Mouse (Mus musculus): ENCODE measurements around the gene Spi1. TPM values are rescaled to one million over a fixed set of nuclear protein-coding genes. Genes with fewer than 3 reads are reported as not detected.

Gene Spi1
- polyA plus RNA-seq, 1 experiment from 2014 or later, result 2.8 TPM

DNA sequence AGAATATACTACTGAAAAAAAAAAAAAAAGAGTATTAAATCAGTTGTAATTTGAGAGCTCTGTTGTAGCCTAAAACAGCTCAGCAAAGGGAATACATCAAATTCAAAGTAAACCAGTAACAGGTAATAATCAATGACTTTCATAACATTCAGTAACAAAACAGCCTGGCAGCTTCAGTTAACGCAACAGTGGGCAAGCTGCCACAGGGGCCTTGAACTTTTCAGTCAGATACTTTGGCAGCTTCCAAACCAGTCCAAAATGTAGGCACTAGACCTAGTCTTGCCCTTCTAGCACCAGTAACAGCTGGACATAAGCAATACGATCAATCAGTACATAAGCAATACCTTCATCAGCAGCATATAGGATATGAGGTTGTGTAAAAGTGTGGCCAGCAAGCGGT, 71.9 kb downstream of the Spi1 start:
- Histone ChIP-seq H3K9ac (ENCODE audit: low read length) (no peak overlapping the region), H3K4me2 (ENCODE audit: low read depth) (no peak overlapping the region), H3K36me3 (ENCODE audit: control insufficient read depth, insufficient read depth, low read length) (peaks cover 4% of the 10 kb centered on the region; the same call in 1 of the 2 replicates), H3K4me3 (ENCODE audit: low read depth, low read length) (no peak overlapping the region), H3K4me1 (ENCODE audit: control insufficient read depth, insufficient read depth, low read length) (no peaks in the 10 kb centered on the region), H3K27me3 (ENCODE audit: control insufficient read depth, insufficient read depth, low read length) (no peaks in the 10 kb centered on the region), H3K9me3 (ENCODE audit: control insufficient read depth, low read length) (no peaks in the 10 kb centered on the region), H3K27ac (ENCODE audit: low read depth, low read length) (no peak overlapping the region)
- WGBS, result 95% methylated on average over 3 of the region's 3 CpGs
- no peak for ATAC-seq (ENCODE audit: insufficient read depth, low FRiP score, low TSS enrichment)
- DNase-seq (ENCODE audit: low spot score), result no peak

DNA sequence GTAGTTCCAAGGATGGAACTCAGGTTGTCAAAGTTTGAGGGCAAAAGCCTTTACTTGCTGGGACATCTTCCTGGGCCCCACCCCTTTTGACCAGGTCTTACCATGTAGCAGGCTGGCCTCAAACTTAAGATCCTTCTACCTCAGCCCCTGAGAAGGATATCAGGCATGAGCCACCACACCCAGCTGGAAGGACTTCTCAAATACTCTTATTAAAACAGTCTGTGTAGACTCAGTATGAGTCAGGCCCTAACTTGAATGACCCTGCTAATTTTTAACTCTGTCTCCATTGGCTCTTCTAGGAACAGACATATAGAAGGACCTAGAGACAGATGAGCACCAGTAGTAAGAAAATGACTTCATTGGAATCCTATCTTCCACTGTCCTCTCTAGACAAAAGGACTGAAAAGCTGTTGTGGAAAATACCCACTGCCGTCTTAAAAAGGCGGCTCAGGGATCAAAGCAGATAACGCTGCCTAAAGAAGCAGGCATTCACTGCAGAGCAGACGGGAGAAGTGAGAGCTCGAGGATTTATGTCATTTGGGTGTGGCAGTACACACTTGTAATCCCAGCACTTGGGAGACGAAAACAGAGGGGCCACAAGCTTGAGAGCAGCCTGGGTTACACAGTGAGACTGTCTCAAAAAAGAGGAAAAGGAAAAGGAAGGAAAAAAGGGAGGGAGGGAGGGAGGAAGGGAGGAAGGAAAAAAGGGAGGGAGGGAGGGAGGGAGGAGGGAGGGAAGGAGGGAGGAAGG, 75.0 kb downstream of the Spi1 start:
- no peak overlapping the region for H3K4me2 ChIP-seq (ENCODE audit: low read depth)
- H3K9me3 ChIP-seq (ENCODE audit: control insufficient read depth, low read length), result no peaks in the 10 kb centered on the region
- H3K4me3 ChIP-seq (ENCODE audit: low read depth, low read length), result no peak overlapping the region
- no peaks in the 10 kb centered on the region for H3K4me1 ChIP-seq (ENCODE audit: control insufficient read depth, insufficient read depth, low read length)
- H3K9ac ChIP-seq (ENCODE audit: low read length), result no peak overlapping the region
- 21% methylated on average over 6 of the region's 6 CpGs for WGBS
- H3K36me3 ChIP-seq (ENCODE audit: control insufficient read depth, insufficient read depth, low read length), result peaks cover 2% of the 10 kb centered on the region; the same call in 1 of the 2 replicates
- no peaks in the 10 kb centered on the region for H3K27me3 ChIP-seq (ENCODE audit: control insufficient read depth, insufficient read depth, low read length)
- H3K27ac ChIP-seq (ENCODE audit: low read depth, low read length), result no peak overlapping the region
- ATAC-seq (ENCODE audit: insufficient read depth, low FRiP score, low TSS enrichment), result no peak
- DNase-seq (ENCODE audit: low spot score), result no peak

DNA sequence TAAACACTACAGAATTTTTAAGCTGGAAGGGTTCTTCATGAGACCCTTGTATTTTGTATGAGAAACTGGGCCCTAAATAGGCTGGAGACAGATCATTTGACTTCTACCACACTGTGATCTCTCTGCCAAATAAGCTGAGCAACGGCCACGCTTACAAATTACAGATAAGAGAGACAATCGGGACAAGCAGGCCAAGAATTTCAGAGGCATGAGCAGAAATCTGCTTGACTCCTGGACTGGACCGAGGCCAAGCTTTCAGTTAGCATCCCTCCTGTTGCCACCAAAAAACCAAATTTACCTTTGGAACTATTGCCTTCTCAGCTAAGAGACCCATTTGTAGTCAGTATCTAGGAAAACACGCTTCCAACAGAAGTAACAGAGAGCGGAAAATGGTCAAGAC, 78.4 kb downstream of the Spi1 start:
- H3K36me3 ChIP-seq (ENCODE audit: control insufficient read depth, insufficient read depth, low read length), result peaks cover 5% of the 10 kb centered on the region
- WGBS, result 96% methylated on average over 6 of the region's 6 CpGs
- no peak overlapping the region for H3K9ac ChIP-seq (ENCODE audit: low read length)
- H3K27ac ChIP-seq (ENCODE audit: low read depth, low read length), result no peak overlapping the region
- no peaks in the 10 kb centered on the region for H3K27me3 ChIP-seq (ENCODE audit: control insufficient read depth, insufficient read depth, low read length)
- no peak overlapping the region for H3K4me3 ChIP-seq (ENCODE audit: low read depth, low read length)
- no peak overlapping the region for H3K4me2 ChIP-seq (ENCODE audit: low read depth)
- ATAC-seq (ENCODE audit: insufficient read depth, low FRiP score, low TSS enrichment) (no peak), DNase-seq (ENCODE audit: low spot score) (no peak)
- H3K9me3 ChIP-seq (ENCODE audit: control insufficient read depth, low read length), result no peaks in the 10 kb centered on the region
- H3K4me1 ChIP-seq (ENCODE audit: control insufficient read depth, insufficient read depth, low read length), result no peaks in the 10 kb centered on the region

DNA sequence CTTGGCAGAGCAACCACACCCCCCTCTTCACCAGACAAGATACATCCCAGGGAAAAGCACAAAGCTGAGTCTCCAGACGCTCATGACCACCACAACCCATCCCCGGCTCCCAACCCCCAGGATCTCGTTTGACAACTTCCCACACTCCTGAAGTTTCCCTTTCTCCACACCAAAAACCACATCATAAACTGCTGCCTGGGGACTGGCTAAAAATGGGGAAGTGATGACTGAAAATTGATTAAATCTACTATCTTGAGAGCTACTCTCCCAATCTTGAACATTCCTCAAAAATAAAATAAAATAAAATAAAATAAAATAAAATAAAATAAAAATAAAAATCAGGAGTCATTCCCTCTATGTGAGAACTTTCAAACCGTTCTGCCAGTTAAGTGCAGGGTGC, 80.8 kb downstream of the Spi1 start:
- Histone ChIP-seq H3K9me3 (ENCODE audit: control insufficient read depth, low read length) (no peaks in the 10 kb centered on the region), H3K36me3 (ENCODE audit: control insufficient read depth, insufficient read depth, low read length) (peaks cover 5% of the 10 kb centered on the region), H3K9ac (ENCODE audit: low read length) (no peak overlapping the region), H3K4me2 (ENCODE audit: low read depth) (no peak overlapping the region), H3K4me3 (ENCODE audit: low read depth, low read length) (no peak overlapping the region), H3K27ac (ENCODE audit: low read depth, low read length) (no peak overlapping the region), H3K4me1 (ENCODE audit: control insufficient read depth, insufficient read depth, low read length) (no peaks in the 10 kb centered on the region), H3K27me3 (ENCODE audit: control insufficient read depth, insufficient read depth, low read length) (no peaks in the 10 kb centered on the region)
- ATAC-seq (ENCODE audit: insufficient read depth, low FRiP score, low TSS enrichment) (no peak), DNase-seq (ENCODE audit: low spot score) (no peak)
- WGBS, result 88% methylated on average over 4 of the region's 4 CpGs

DNA sequence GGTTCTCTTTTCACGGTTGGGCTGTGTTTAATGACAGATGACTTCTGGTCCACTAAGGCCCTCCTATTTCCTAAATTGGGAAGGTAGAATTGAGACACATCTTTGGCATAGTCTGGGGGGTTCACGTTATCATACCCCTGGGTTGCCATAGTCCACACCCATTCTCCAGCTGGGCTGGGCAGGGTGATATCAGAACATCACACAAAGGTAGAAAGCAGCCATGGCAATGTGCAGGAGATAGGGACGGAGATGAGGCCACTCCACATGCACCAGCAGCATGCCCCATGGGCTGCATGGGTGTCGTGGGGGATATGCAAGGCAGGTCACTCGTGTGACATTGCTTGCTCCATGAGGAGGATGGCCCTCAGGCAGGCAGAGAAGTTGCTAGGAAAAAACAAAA, 81.3 kb downstream of the Spi1 start:
- DNase-seq (ENCODE audit: low spot score) (no peak), ATAC-seq (ENCODE audit: insufficient read depth, low FRiP score, low TSS enrichment) (no peak)
- Histone ChIP-seq H3K36me3 (ENCODE audit: control insufficient read depth, insufficient read depth, low read length) (peaks cover 5% of the 10 kb centered on the region), H3K4me2 (ENCODE audit: low read depth) (no peak overlapping the region), H3K9me3 (ENCODE audit: control insufficient read depth, low read length) (no peaks in the 10 kb centered on the region), H3K4me3 (ENCODE audit: low read depth, low read length) (no peak overlapping the region), H3K27ac (ENCODE audit: low read depth, low read length) (no peak overlapping the region), H3K27me3 (ENCODE audit: control insufficient read depth, insufficient read depth, low read length) (no peaks in the 10 kb centered on the region), H3K9ac (ENCODE audit: low read length) (no peak overlapping the region), H3K4me1 (ENCODE audit: control insufficient read depth, insufficient read depth, low read length) (no peaks in the 10 kb centered on the region)
- WGBS, result 88% methylated on average over 5 of the region's 5 CpGs

DNA sequence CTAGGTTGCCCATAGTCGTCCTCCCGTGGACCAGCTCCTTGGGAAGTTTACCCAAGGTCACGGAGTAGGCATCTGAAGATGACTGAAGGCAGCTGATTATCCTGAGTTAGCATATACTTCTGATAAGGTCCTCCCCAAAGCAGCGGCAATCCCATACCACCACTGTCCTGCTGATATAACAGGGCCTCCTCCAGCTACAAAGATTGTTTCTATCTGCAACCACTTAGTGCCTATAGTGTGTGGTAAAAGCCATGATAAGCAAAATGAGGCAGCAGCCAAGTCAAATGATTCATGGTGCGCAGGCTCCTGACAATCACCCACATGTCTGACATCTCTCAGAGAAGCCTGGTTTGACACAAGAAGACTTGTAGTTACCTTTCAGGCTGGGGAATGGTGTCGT, 82.8 kb downstream of the Spi1 start:
- Histone ChIP-seq H3K9ac (ENCODE audit: low read length) (no peak overlapping the region), H3K27ac (ENCODE audit: low read depth, low read length) (no peak overlapping the region), H3K27me3 (ENCODE audit: control insufficient read depth, insufficient read depth, low read length) (no peaks in the 10 kb centered on the region), H3K36me3 (ENCODE audit: control insufficient read depth, insufficient read depth, low read length) (peaks cover 6% of the 10 kb centered on the region; the same call in 1 of the 2 replicates), H3K4me3 (ENCODE audit: low read depth, low read length) (no peak overlapping the region), H3K4me1 (ENCODE audit: control insufficient read depth, insufficient read depth, low read length) (no peaks in the 10 kb centered on the region), H3K4me2 (ENCODE audit: low read depth) (no peak overlapping the region), H3K9me3 (ENCODE audit: control insufficient read depth, low read length) (no peaks in the 10 kb centered on the region)
- WGBS, result 92% methylated on average over 6 of the region's 6 CpGs
- DNase-seq (ENCODE audit: low spot score), result no peak
- no peak for ATAC-seq (ENCODE audit: insufficient read depth, low FRiP score, low TSS enrichment)

Other genes with a start within 250 kb of the Spi1 start
- 288 and 291 TPM in 2 replicates for gene Mtch2, start 235.2 kb upstream of the Spi1 start, polyA plus RNA-seq (2014; fragmentation: Nextera tagmentation; extraction: Ambion mirVana)
- gene C1qtnf4, start 196.5 kb upstream of the Spi1 start, polyA plus RNA-seq (2014; fragmentation: Nextera tagmentation; extraction: Ambion mirVana), result 20.6 and 22.5 TPM in 2 replicates
- gene Kbtbd4, start 177.7 kb upstream of the Spi1 start, polyA plus RNA-seq (2014; fragmentation: Nextera tagmentation; extraction: Ambion mirVana), result 48.2 and 49.5 TPM in 2 replicates
- 187 and 191 TPM in 2 replicates for gene Ndufs3, start 177.6 kb upstream of the Spi1 start, polyA plus RNA-seq (2014; fragmentation: Nextera tagmentation; extraction: Ambion mirVana)
- 98.7 and 109 TPM in 2 replicates for gene Celf1, start 142.0 kb upstream of the Spi1 start, polyA plus RNA-seq (2014; fragmentation: Nextera tagmentation; extraction: Ambion mirVana)
- 3.7 and 5.5 TPM in 2 replicates for gene Rapsn, start 46.8 kb upstream of the Spi1 start, polyA plus RNA-seq (2014; fragmentation: Nextera tagmentation; extraction: Ambion mirVana)
- gene Psmc3, start 28.4 kb upstream of the Spi1 start, polyA plus RNA-seq (2014; fragmentation: Nextera tagmentation; extraction: Ambion mirVana), result 387 and 389 TPM in 2 replicates
- 21.9 and 27.6 TPM in 2 replicates for gene Slc39a13, start 12.0 kb upstream of the Spi1 start, polyA plus RNA-seq (2014; fragmentation: Nextera tagmentation; extraction: Ambion mirVana)
- gene Mybpc3, start 35.8 kb downstream of the Spi1 start, polyA plus RNA-seq (2014; fragmentation: Nextera tagmentation; extraction: Ambion mirVana), result 0.11 and 0.49 TPM in 2 replicates
- 21.4 and 24.8 TPM in 2 replicates for gene Madd, start 101.4 kb downstream of the Spi1 start, polyA plus RNA-seq (2014; fragmentation: Nextera tagmentation; extraction: Ambion mirVana)
- 1.1 and 1.3 TPM in 2 replicates for gene Nr1h3, start 120.4 kb downstream of the Spi1 start, polyA plus RNA-seq (2014; fragmentation: Nextera tagmentation; extraction: Ambion mirVana)
- 37.5 and 38.3 TPM in 2 replicates for gene Acp2, start 120.5 kb downstream of the Spi1 start, polyA plus RNA-seq (2014; fragmentation: Nextera tagmentation; extraction: Ambion mirVana)
- 5.8 and 6.8 TPM in 2 replicates for gene Ddb2, start 154.6 kb downstream of the Spi1 start, polyA plus RNA-seq (2014; fragmentation: Nextera tagmentation; extraction: Ambion mirVana)
- 21.2 and 24.0 TPM in 2 replicates for gene Pacsin3, start 173.6 kb downstream of the Spi1 start, polyA plus RNA-seq (2014; fragmentation: Nextera tagmentation; extraction: Ambion mirVana)
- 86.5 and 94.6 TPM in 2 replicates for gene Arfgap2, start 182.6 kb downstream of the Spi1 start, polyA plus RNA-seq (2014; fragmentation: Nextera tagmentation; extraction: Ambion mirVana)